Mouse (Mus musculus): ENCODE results near the gene Gm17660.
"Not testable (repeated sequence)": the region's sequence is repeated elsewhere in the genome, so short reads cannot be mapped to it uniquely, and the experiment has no call there.

Gene Gm17660

DNA sequence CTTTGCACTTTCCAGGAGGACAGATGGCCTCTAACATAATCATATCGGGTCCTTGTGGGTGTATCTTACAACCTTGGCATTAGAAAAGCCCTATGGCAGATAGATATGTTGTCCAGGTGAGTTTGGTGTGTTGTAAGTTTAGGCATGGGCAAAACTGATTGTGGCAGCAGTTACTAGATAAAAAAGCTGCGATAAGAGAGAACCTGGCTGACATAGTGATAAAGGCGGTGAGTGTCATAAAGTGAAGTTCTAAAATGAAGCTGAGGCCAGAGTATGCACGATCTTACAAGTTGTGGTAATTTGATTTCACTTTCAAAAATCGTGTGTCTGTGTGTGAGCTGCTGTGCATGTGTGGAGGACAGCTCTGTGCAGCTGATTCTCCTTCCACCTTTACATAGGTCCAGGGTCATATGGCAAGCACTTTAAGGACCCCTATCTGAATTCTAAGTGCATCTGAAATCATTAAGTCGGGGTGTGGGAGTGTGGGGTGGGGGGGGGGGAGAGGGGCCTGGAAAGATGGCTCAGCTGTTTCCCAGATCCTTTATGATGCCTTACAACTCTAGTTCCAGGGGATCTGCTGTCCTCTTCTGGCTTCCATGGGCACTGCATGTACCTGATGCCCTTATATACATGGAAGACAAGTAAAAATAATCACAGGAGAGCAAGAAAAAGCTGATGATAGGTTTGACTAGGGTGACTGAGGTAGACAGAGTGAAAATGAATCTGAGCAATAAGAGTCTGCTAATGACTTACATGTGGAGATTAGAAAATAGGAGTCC, 38.1 kb downstream of the Gm17660 start:
- DNase-seq = no peak

DNA sequence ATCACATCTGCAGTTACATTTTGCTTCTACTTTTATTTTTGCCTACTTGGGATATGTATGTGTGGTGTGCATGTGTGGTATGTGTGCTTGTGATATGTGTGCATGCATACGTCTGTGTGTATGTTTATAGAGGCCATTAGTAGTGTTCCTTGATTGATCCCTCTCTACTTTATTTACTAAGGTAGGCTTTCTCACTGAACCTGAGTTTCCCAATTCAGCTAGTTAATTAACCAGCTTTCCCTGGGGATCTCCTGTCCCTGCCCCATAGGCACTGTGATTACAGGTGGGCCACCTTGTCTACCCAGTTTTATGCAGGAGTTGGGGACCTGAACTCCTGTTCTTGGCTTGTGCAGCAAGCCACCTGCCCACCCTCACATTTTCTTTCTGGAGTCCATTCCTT, 40.7 kb downstream of the Gm17660 start:
- DNase-seq = no peak

DNA sequence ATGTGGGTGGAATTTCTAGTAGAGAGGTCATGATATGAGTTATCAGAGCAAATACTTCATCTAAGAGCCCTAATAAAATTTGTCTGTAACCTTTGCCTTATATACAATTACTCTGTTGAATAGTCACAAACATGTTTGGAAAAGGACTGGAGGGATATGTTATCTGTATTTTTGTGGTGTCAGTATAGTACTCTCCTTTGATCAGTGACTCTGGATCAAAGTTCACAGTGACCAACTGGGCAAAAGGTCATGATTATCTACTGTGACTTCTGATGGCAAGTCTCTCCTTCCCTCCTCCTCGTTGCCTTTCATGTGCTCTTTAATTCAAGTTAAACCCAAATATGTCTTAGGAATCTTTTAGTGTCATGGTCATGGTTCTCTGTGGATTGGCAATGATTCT, 41.6 kb downstream of the Gm17660 start:
- DNase-seq = no peak

DNA sequence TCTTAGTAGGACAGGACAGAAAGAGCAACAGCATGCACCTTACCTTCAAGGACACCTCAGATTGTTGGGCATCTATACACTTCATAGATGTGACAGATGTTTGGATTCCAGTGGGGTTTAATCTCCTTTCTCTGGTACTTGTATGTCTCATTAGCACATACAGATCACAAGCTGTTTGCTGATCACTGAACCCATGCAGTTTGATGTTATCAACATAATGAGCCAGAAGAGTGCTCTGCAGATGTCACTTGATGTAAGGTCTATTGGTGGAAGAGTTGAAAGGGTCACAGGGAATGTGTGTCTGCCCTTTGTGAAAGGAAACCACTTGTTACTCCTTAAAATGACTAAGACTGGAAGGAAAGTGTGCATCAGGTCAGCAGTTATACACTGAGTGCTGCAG, 42.3 kb downstream of the Gm17660 start:
- DNase-seq = no peak

DNA sequence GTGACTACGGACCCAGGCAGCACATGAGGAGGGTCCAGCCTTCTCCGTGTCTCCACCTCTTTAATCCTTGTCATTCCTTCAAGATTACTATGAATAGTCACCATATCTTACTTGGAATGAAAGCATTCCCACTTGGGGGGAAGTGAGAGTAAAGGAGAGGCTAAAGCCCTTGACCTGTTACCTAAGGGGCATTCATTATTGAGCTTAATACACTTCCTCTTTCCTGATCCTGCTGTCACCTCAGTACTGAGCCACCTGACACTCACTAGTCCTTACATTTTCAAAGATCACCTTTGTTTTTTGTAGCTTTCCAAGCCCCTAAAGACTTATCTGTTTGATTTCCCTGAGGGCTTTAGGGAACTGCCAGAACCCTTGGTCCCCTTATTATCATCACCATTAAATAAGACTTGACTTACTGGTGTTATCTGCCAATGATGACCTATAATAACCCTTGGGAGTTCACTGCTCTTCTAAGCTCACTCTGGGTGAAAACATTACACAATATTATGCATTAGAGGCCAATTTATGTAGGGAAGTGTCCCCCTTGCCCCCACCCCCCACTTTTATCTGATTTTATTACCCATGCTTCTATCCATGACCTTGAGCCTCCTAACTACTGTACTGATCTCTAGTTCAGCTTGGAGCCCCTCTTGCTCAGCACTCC, 44.8 kb downstream of the Gm17660 start:
- DNase-seq = no peak

DNA sequence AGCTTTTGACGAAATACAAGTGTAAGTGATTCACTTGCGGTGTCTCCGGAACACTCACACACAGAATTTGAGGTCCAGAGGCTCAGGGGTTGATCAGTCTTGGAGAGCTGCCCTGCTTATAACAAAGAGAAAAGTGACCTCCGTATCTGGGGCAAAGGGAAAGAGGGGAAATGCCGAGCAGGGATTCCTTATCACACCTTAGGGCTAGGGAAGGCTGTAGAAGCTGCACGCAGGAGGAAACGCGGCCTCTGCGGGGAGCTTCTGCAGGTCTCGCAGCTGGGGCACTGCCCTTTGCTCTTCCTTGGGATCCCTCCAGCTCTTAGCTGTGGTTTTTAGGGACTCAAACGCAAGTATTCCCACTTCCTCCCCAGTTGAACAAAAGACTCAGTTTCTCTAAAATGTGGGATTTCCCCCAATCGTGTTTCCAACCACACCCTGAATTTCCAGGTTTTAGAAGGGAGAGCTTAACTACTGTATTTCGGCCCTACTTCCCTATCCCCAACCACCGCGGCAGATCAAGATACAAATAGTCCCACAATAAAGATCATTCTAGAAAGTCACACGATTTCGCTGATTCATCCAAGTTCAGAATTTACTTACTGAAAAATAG, 52.1 kb downstream of the Gm17660 start:
- DNase-seq = no peak

DNA sequence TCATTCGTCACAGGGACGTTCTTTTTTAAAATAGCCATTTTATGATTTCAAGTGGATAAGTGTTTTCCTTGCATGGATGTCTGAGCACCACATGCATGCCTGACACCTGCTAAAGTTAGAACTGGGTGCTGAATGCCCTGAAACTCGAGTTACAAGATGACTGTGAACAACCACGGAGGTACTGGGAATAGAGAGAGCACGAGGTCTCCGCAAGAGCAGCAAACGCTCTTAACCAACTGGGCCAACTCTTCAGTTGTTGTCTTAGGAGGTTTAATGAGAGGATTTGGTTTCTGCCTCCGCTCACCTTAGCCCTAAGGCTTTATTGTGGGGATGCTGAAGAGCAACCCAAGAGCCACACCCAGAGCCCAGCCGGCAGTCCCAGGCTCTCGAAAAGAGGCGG, 52.6 kb downstream of the Gm17660 start:
- no peak for DNase-seq

DNA sequence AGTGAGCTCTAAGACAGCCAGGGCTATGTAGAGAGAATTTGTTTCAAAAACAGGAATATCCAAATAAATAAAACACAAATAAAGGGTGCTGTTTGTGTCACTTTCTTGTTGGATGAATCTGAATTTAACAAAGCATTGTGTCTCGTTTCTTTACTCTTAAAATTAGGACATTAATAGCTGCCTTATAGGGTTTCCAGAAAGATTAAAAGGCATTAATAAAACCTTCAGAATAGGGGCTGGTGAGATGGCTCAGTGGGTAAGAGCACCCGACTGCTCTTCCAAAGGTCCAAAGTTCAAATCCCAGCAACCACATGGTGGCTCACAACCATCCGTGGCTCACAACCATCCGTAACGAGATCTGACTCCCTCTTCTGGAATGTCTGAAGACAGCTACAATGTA, 53.2 kb downstream of the Gm17660 start:
- DNase-seq = not testable (repeated sequence)

DNA sequence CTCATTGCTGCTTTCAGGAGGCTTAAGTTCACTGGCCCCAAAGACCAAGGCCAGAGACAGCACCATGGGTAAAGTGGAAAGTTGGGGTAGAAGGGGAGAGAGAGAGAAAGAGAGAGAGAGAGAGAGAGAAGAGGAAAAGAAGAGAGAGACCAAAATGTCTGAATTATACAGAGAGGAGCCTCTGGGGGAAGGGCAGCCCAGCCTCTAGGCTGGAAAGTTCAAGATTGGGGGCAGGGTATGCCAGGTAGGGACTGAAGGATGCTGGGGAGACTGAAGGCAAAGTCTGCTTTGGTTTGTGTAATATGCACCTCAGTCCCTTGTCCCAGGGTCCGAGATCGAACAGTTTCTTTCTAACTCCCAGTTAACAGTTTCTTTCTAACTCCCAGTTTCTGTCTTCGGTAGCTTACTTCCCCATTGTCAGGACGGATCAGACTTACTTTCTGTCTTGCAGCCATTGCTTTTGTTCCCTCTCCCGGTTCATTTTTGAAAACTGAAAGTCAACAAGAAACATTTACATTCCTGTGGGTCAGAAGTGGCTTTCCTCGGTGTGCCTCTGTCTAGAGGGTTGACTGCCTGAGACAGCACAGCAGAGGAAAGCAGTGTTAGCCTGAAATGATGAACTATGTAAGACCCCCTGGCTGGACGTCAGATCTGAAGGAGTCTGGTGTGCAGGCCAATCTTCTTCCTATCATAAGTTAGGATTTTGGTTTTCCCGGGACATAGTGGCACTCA, 54.0 kb downstream of the Gm17660 start:
- no peak for DNase-seq

DNA sequence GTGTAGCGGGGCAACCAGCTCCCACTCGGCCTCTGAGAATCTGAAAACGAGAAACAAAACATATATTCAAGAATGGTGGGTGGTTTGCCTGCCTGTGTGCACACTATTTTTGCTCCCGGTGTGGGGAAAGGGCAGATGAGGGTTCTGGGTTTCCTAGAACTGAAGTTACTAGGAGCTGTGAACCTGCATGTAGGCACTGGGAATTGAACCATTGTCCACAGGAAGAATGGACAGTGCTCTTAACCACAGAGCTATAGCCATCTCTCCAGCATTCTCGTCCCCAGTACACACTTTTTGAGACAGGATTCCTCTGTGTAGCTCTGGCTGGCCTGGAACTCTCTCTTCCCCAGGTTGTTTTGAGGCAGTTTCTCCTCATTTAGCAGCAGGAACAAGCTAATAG, 54.9 kb downstream of the Gm17660 start:
- DNase-seq = no peak

DNA sequence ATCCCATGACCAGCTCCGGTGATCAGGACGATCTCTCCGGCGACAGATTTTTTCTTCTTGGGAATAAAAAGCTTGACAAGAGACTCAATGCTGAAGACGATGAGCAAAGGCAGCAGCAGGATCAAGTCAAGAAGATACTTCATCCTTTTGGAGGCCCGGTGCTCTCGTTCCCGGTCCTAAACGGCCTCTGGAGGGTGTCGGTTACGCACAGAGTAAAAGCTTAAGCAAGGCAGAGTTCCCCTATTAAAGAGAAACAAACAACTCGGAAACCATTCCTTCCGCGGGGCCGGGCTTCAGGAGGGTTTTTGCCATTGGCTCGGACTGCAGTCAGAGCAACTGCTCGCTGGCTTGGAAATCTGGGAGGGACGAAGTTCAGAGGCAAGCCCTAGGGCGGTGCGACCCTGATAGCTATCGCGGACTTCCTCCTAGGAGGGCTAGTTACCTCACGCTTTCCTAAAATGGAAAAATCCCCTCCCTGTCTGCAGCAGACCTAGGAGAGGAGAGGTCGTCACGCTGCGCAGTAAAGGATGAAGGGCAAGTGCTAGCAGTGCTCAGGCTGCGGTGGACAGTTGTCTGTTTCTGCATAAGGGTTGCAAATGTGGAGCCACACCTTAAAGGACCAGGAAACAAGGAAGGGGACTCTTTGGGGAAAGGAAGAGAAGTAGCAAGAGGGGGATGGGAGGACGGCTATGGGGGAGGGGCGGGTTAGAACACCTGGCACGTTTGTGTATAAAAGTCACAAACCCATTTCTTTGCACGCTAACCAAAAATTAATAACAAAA, 55.6 kb downstream of the Gm17660 start, which contains the start of gene Hsd17b11:
Hsd17b11 (minus strand) TSS at position 323 of the 782 bp plus-strand sequence.
- peak; percentile 65 for DNase-seq

All from cerebellum, adult 9-11 months (tissue).